In genomic region chr2:39004372-39004771, GRCm38 (mm10) we compare ENCODE assay signal across 8 mouse cellular contexts. TPM values are rescaled to one million over a fixed set of nuclear protein-coding genes. Genes with fewer than 3 reads are reported as not detected.
DNase-seq lines count a peak whose midpoint lies in the region; ATAC-seq and TF ChIP-seq lines count a peak whose summit lies in the region.

No protein-coding gene starts in this region.

- H3K9me3 ChIP-seq in forebrain, postnatal 0 days (ENCODE audit: low read length), result no peaks in the 10 kb centered on the region
- no peaks in the 10 kb centered on the region for H3K9me3 ChIP-seq in limb, embryonic 15.5 days
- no peaks in the 10 kb centered on the region for H3K9me3 ChIP-seq in neural tube, embryonic 13.5 days

- peak; percentile 36 for DNase-seq in lung, adult 2 months
- no peak for DNase-seq in lung, postnatal 25 days (ENCODE audit: low spot score)
- peak; percentile 58 for DNase-seq in forebrain, postnatal 0 days
- no peak for DNase-seq in layer of hippocampus, adult 18-20 months (ENCODE audit: low spot score in 2 of 2)
- no peak for DNase-seq in gastrocnemius, postnatal 36 days

- H3K36me3 ChIP-seq in forebrain, postnatal 0 days (ENCODE audit: insufficient read depth), result peaks cover 37% of the 10 kb centered on the region
- peaks cover 42% of the 10 kb centered on the region for H3K36me3 ChIP-seq in limb, embryonic 15.5 days
- peaks cover 45% of the 10 kb centered on the region for H3K36me3 ChIP-seq in neural tube, embryonic 13.5 days

- WGBS in lung, adult 2 months, result 0% methylated on average over 11 of the region's 11 CpGs
- under 1% methylated on average over 11 of the region's 11 CpGs for WGBS in bone marrow, adult 2 months
- 2% methylated on average over 11 of the region's 11 CpGs for WGBS in forebrain, postnatal 0 days
- WGBS in limb, embryonic 15.5 days, result 0% methylated on average over 11 of the region's 11 CpGs
- under 1% methylated on average over 11 of the region's 11 CpGs for WGBS in neural tube, embryonic 13.5 days

- peak overlapping the region; percentile 16; the same call in 1 of the 2 replicates for H3K27ac ChIP-seq in bone marrow, adult 2 months (ENCODE audit: control insufficient read depth, insufficient read depth, low read depth, low read length, poor library complexity)
- H3K27ac ChIP-seq in forebrain, postnatal 0 days (ENCODE audit: low read depth, low read length), result peak overlapping the region; percentile 85
- peak overlapping the region; percentile 93 for H3K27ac ChIP-seq in limb, embryonic 15.5 days
- peak overlapping the region; percentile 92 for H3K27ac ChIP-seq in neural tube, embryonic 13.5 days (replicated peaks)

- TF ChIP-seq CTCF in lung, adult 2 months (IDR thresholded peaks at IDR 0.05; ENCODE audit: insufficient read depth, low read length), result no peak
- no peak for TF ChIP-seq CTCF in bone marrow, adult 2 months (IDR thresholded peaks at IDR 0.05; ENCODE audit: control insufficient read depth, insufficient read depth, low read length)
- no peak for TF ChIP-seq CTCF in forebrain, postnatal 0 days (IDR thresholded peaks at IDR 0.05; ENCODE audit: low read depth)

- intact Hi-C loops in gastrocnemius, postnatal 36 days (cut with DNase I), result no loop called here

- peaks cover 22% of the 10 kb centered on the region for H3K4me1 ChIP-seq in lung, adult 2 months (ENCODE audit: control insufficient read depth, insufficient read depth, low read length)
- H3K4me1 ChIP-seq in bone marrow, adult 2 months (ENCODE audit: control insufficient read depth, insufficient read depth, low read length), result peaks cover 3% of the 10 kb centered on the region
- H3K4me1 ChIP-seq in forebrain, postnatal 0 days (ENCODE audit: insufficient read depth), result peaks cover 22% of the 10 kb centered on the region
- peaks cover 40% of the 10 kb centered on the region for H3K4me1 ChIP-seq in limb, embryonic 15.5 days
- H3K4me1 ChIP-seq in neural tube, embryonic 13.5 days (replicated peaks), result peaks cover 50% of the 10 kb centered on the region

- peak overlapping the region; percentile 79 for H3K9ac ChIP-seq in forebrain, postnatal 0 days
- peak overlapping the region; percentile 75 for H3K9ac ChIP-seq in limb, embryonic 15.5 days
- H3K9ac ChIP-seq in neural tube, embryonic 13.5 days, result peak overlapping the region; percentile 85

- no peaks in the 10 kb centered on the region for H3K27me3 ChIP-seq in forebrain, postnatal 0 days (ENCODE audit: insufficient read depth, low read length)
- H3K27me3 ChIP-seq in limb, embryonic 15.5 days, result no peaks in the 10 kb centered on the region
- H3K27me3 ChIP-seq in neural tube, embryonic 13.5 days, result no peaks in the 10 kb centered on the region

- peak overlapping the region; percentile 80 for H3K4me3 ChIP-seq in lung, adult 2 months (replicated peaks; ENCODE audit: extremely low read depth, low read depth, low read length)
- peak overlapping the region; percentile 89 for H3K4me3 ChIP-seq in bone marrow, adult 2 months (replicated peaks; ENCODE audit: control insufficient read depth, low read depth, low read length)
- peak overlapping the region; percentile 70 for H3K4me3 ChIP-seq in forebrain, postnatal 0 days (ENCODE audit: low read depth, low read length)
- H3K4me3 ChIP-seq in limb, embryonic 15.5 days, result peak overlapping the region; percentile 68
- H3K4me3 ChIP-seq in neural tube, embryonic 13.5 days, result peak overlapping the region; percentile 52

- no peak for TF ChIP-seq POLR2A in lung, adult 2 months (IDR thresholded peaks at IDR 0.05; ENCODE audit: borderline replicate concordance, extremely low read depth, low read depth, low read length)
- no peak for TF ChIP-seq POLR2A in bone marrow, adult 2 months (IDR thresholded peaks at IDR 0.05; ENCODE audit: borderline replicate concordance, control insufficient read depth, low read depth, low read length)

- peak overlapping the region; percentile 78 for H3K4me2 ChIP-seq in forebrain, postnatal 0 days (ENCODE audit: low read depth)
- peak overlapping the region; percentile 70 for H3K4me2 ChIP-seq in limb, embryonic 15.5 days
- peak overlapping the region; percentile 95 for H3K4me2 ChIP-seq in neural tube, embryonic 13.5 days

- peak; percentile 21 for ATAC-seq in forebrain, postnatal 0 days
- ATAC-seq in limb, embryonic 15.5 days (ENCODE audit: insufficient number of reproducible peaks, low FRiP score, low TSS enrichment, low read depth), result no peak
- 0 out of 2 replicates have a peak, but pooled peaks have one; percentile 10 for ATAC-seq in neural tube, embryonic 13.5 days (ENCODE audit: low read depth)

RNA-seq across cellular contexts. Expression of gene Arpc5l, which starts 0.8 kb away (rescaled TPM):
- polyA plus RNA-seq in lung, adult 2 months (2012; rRNA removed), result 27.7 and 28.3 TPM in 2 replicates
- polyA plus RNA-seq in bone marrow, adult 2 months (2011; ENCODE audit: insufficient read depth, insufficient read length, low replicate concordance, missing spikeins), result 42.4 and 71.5 TPM in 2 replicates
- 80.0 and 92.4 TPM in 2 replicates for total RNA-seq in forebrain, postnatal 0 days (2014; rRNA removed)
- 167 and 170 TPM in 2 replicates for polyA plus RNA-seq in forebrain, postnatal 0 days (2015; fragmentation: Nextera tagmentation; extraction: Ambion mirVana)
- 117 TPM in 2 replicates for polyA plus RNA-seq in limb, embryonic 15.5 days (2015; fragmentation: Nextera tagmentation; extraction: Ambion mirVana)
- 137 and 154 TPM in 2 replicates for polyA plus RNA-seq in neural tube, embryonic 13.5 days (2015; fragmentation: Nextera tagmentation; extraction: Ambion mirVana)
- 10 to 100 TPM; 91.3 to 96.4 TPM for total RNA-seq in layer of hippocampus, adult 18-20 months (2021)
- 100 to 1,000 TPM in 1 of 2 experiments, 10 to 100 TPM in 1; 94.7 to 101 TPM for total RNA-seq in gastrocnemius, postnatal 36 days (2021)

RNA-seq across cellular contexts. Expression of gene Rpl35, which starts 1.1 kb away (rescaled TPM):
- polyA plus RNA-seq in lung, adult 2 months (2012; rRNA removed), result 121 and 126 TPM in 2 replicates
- polyA plus RNA-seq in bone marrow, adult 2 months (2011; ENCODE audit: insufficient read depth, insufficient read length, low replicate concordance, missing spikeins), result 129 and 218 TPM in 2 replicates
- 128 and 358 TPM in 2 replicates for total RNA-seq in forebrain, postnatal 0 days (2014; rRNA removed)
- polyA plus RNA-seq in forebrain, postnatal 0 days (2015; fragmentation: Nextera tagmentation; extraction: Ambion mirVana), result 660 and 891 TPM in 2 replicates
- 906 and 974 TPM in 2 replicates for polyA plus RNA-seq in limb, embryonic 15.5 days (2015; fragmentation: Nextera tagmentation; extraction: Ambion mirVana)
- 752 and 755 TPM in 2 replicates for polyA plus RNA-seq in neural tube, embryonic 13.5 days (2015; fragmentation: Nextera tagmentation; extraction: Ambion mirVana)
- 100 to 1,000 TPM; 283 to 295 TPM for total RNA-seq in layer of hippocampus, adult 18-20 months (2021)
- total RNA-seq in gastrocnemius, postnatal 36 days (2021), result 100 to 1,000 TPM; 216 to 254 TPM

RNA-seq across cellular contexts. Expression of gene Wdr38, which starts 7.1 kb away (rescaled TPM):
- 4.4 and 4.5 TPM in 2 replicates for polyA plus RNA-seq in lung, adult 2 months (2012; rRNA removed)
- polyA plus RNA-seq in bone marrow, adult 2 months (2011; ENCODE audit: insufficient read depth, insufficient read length, low replicate concordance, missing spikeins), result 1.4 and 2.0 TPM in 2 replicates
- 0.43 and 1.4 TPM in 2 replicates for total RNA-seq in forebrain, postnatal 0 days (2014; rRNA removed)
- polyA plus RNA-seq in forebrain, postnatal 0 days (2015; fragmentation: Nextera tagmentation; extraction: Ambion mirVana), result 0.38 and 0.64 TPM in 2 replicates
- 1.5 and 1.7 TPM in 2 replicates for polyA plus RNA-seq in limb, embryonic 15.5 days (2015; fragmentation: Nextera tagmentation; extraction: Ambion mirVana)
- polyA plus RNA-seq in neural tube, embryonic 13.5 days (2015; fragmentation: Nextera tagmentation; extraction: Ambion mirVana), result 1.9 and 2.1 TPM in 2 replicates
- under 1 TPM; 0.71 to 0.79 TPM for total RNA-seq in layer of hippocampus, adult 18-20 months (2021)
- under 1 TPM; 0.17 to 0.31 TPM for total RNA-seq in gastrocnemius, postnatal 36 days (2021)

Comparison
In these comparisons a context has a peak if more than half of its experiments do, and no peak if none do; other contexts are left out.
1. DNase-seq: peak in lung, adult 2 months (single experiment) and forebrain, postnatal 0 days (single experiment); none in lung, postnatal 25 days (single experiment), layer of hippocampus, adult 18-20 months (0 of 2) and gastrocnemius, postnatal 36 days (0 of 2).
2. H3K27ac ChIP-seq: peak in every context shown above with its lines; median percentile 93 in limb, embryonic 15.5 days; 92 in neural tube, embryonic 13.5 days; 85 in forebrain, postnatal 0 days; 16 in bone marrow, adult 2 months.
3. Peak in every context shown above with its lines, with median percentiles within 50 percentile points of each other: H3K4me3 ChIP-seq, H3K4me2 ChIP-seq and H3K9ac ChIP-seq.